Comparison of ENCODE assay signal across 7 mouse cellular contexts in genomic region chr12:85598053-85598452, GRCm38 (mm10). TPM values are rescaled to one million over a fixed set of nuclear protein-coding genes. Genes with fewer than 3 reads are reported as not detected.
A peak's percentile ranks its signal among the peaks of the same experiment; 100 is the strongest.
DNase-seq lines count a peak whose midpoint lies in the region; ATAC-seq and TF ChIP-seq lines count a peak whose summit lies in the region.

No protein-coding gene starts in this region.

- TF ChIP-seq EP300 in liver, postnatal 0 days (IDR thresholded peaks at IDR 0.05; ENCODE audit: low read depth), result no peak

- TF ChIP-seq CTCF in liver, postnatal 0 days (IDR thresholded peaks at IDR 0.05; ENCODE audit: low read depth), result no peak

- H3K9ac ChIP-seq in heart, embryonic 16.5 days (ENCODE audit: low read length), result peak overlapping the region; percentile 94
- H3K9ac ChIP-seq in liver, postnatal 0 days (replicated peaks), result no peak overlapping the region; the same call in 1 of the 2 replicates

- H3K4me3 ChIP-seq in heart, embryonic 16.5 days (ENCODE audit: low read length), result peak overlapping the region; percentile 85
- H3K4me3 ChIP-seq in liver, postnatal 0 days (ENCODE audit: low read depth, low read length), result peak overlapping the region; percentile 70

- WGBS in heart, embryonic 16.5 days, result 59% methylated on average over 11 of the region's 11 CpGs
- WGBS in liver, postnatal 0 days (ENCODE audit: insufficient replicate concordance), result 35% methylated on average over 11 of the region's 11 CpGs

- H3K4me2 ChIP-seq in heart, embryonic 16.5 days (ENCODE audit: low read depth, low read length), result peak overlapping the region; percentile 87
- peak overlapping the region; percentile 68 for H3K4me2 ChIP-seq in liver, postnatal 0 days (ENCODE audit: low read depth, low read length)

- peaks cover 34% of the 10 kb centered on the region for H3K4me1 ChIP-seq in heart, embryonic 16.5 days (ENCODE audit: control insufficient read depth, insufficient read depth, low read length)
- peaks cover 31% of the 10 kb centered on the region for H3K4me1 ChIP-seq in liver, postnatal 0 days (ENCODE audit: insufficient read depth)

- H3K27ac ChIP-seq in heart, embryonic 16.5 days (ENCODE audit: low read length), result no peak overlapping the region; the same call in 1 of the 2 replicates
- H3K27ac ChIP-seq in liver, postnatal 0 days (ENCODE audit: low read depth), result peak overlapping the region; percentile 72

- no peaks in the 10 kb centered on the region for H3K36me3 ChIP-seq in heart, embryonic 16.5 days (ENCODE audit: control insufficient read depth, insufficient read depth)
- H3K36me3 ChIP-seq in liver, postnatal 0 days (replicated peaks; ENCODE audit: insufficient read depth, low read length), result no peaks in the 10 kb centered on the region

- no peaks in the 10 kb centered on the region for H3K27me3 ChIP-seq in heart, embryonic 16.5 days (ENCODE audit: control insufficient read depth, insufficient read depth, low read length)
- peaks cover 12% of the 10 kb centered on the region; the same call in 1 of the 2 replicates for H3K27me3 ChIP-seq in liver, postnatal 0 days (ENCODE audit: insufficient read depth, low read length)

- no peak for ATAC-seq in heart, embryonic 16.5 days (replicated peaks; ENCODE audit: extremely low read depth, insufficient read depth, low FRiP score)
- ATAC-seq in liver, postnatal 0 days, result no peak
- no peak for ATAC-seq in megakaryocyte-erythroid progenitor cell, adult 5-6 weeks (replicated peaks; ENCODE audit: low FRiP score, low TSS enrichment, poor library complexity, severe bottlenecking)

- no peaks in the 10 kb centered on the region for H3K9me3 ChIP-seq in heart, embryonic 16.5 days (replicated peaks; ENCODE audit: control insufficient read depth, low read length)
- H3K9me3 ChIP-seq in liver, postnatal 0 days (ENCODE audit: low read length), result no peaks in the 10 kb centered on the region

- DNase-seq in lung, postnatal 36 days, result peak; percentile 42
- DNase-seq in lung, postnatal 14 days, result no peak
- no peak for DNase-seq in liver, postnatal 0 days
- no peak for DNase-seq in embryo, embryonic 10 days (ENCODE audit: low spot score)
- no peak for DNase-seq in adrenal gland, postnatal 10 days

RNA-seq across cellular contexts. Expression of gene Jdp2, which starts 0.8 kb away (rescaled TPM):
- 0.34 and 0.37 TPM in 2 replicates for polyA plus RNA-seq in heart, embryonic 16.5 days (2015; fragmentation: Nextera tagmentation; extraction: Ambion mirVana)
- 0.25 and 0.33 TPM in 2 replicates for polyA plus RNA-seq in liver, postnatal 0 days (2015; fragmentation: Nextera tagmentation; extraction: Ambion mirVana)
- total RNA-seq in adrenal gland, postnatal 10 days (2021), result 10 to 100 TPM; 13.1 to 23.6 TPM
- total RNA-seq in megakaryocyte-erythroid progenitor cell, adult 5-6 weeks (2014; fragmentation: Nextera tagmentation), result 0.47 TPM in 1 of 2 replicates, not detected in the other
- 1.1 and 2.1 TPM in 2 replicates for total RNA-seq in megakaryocyte-erythroid progenitor cell, adult 5-6 weeks (2017)

Comparison
In these comparisons a context has a peak if more than half of its experiments do, and no peak if none do; other contexts are left out.
1. RNA of gene Jdp2, which starts 0.8 kb away (total RNA-seq): 13.1 to 23.6 TPM in adrenal gland, postnatal 10 days; 0.47 to 2.1 TPM in megakaryocyte-erythroid progenitor cell, adult 5-6 weeks; every median in the first group is over 4 times any median in the second.